Mouse (Mus musculus) G1E (cell line): ENCODE measurements around the gene Rnf113a1.
"Not testable (repeated sequence)": the region's sequence is repeated elsewhere in the genome, so short reads cannot be mapped to it uniquely, and the experiment has no call there.

Source experiments
- CTCF ChIP-seq: IDR thresholded peaks from 2 replicates; pipeline ENCODE4 v1.5.1; 2012; ENCODE audit warnings: low read depth, low read length, inconsistent platforms, mixed read lengths
- GATA1 ChIP-seq: IDR thresholded peaks from 2 replicates; pipeline ENCODE4 v1.6.1; 2012; ENCODE audit warnings: borderline replicate concordance, low read length, inconsistent platforms, mixed read lengths
- TAL1 ChIP-seq: conservative IDR thresholded peaks from 2 replicates; pipeline ENCODE4 v1.6.1; 2012; ENCODE audit warnings: low read depth, low read length, inconsistent platforms, mixed read lengths

- TF ChIP-seq CTCF, GATA1, TAL1: not testable (repeated sequence)
Observed at GRCm38 (mm10) chrX:37184401-37184800, 6.6 kb upstream of the Rnf113a1 start.
